Comparison of ENCODE assay signal across 7 mouse cellular contexts in genomic region chr10:42274712-42275400, GRCm38 (mm10). TPM values are rescaled to one million over a fixed set of nuclear protein-coding genes. Genes with fewer than 3 reads are reported as not detected.
DNase-seq lines count a peak whose midpoint lies in the region; ATAC-seq and TF ChIP-seq lines count a peak whose summit lies in the region.

No protein-coding gene starts in this region.

- H3K4me3 ChIP-seq in C2C12 (ENCODE audit: insufficient read depth, poor library complexity, severe bottlenecking): peak overlapping the region; percentile 68
- H3K4me3 ChIP-seq in limb, embryonic 12.5 days (replicated peaks): peak overlapping the region; percentile 82
- peak overlapping the region; percentile 90 for H3K4me3 ChIP-seq in myocyte

- no peak for TF ChIP-seq CTCF in C2C12 (IDR thresholded peaks at IDR 0.05; ENCODE audit: control insufficient read depth, insufficient read depth, insufficient read length)

- peak overlapping the region; percentile 96 for H3K4me2 ChIP-seq in limb, embryonic 12.5 days
- peak overlapping the region; percentile 73 for H3K4me2 ChIP-seq in myocyte (ENCODE audit: low read depth)

- H3K27ac ChIP-seq in limb, embryonic 12.5 days: peak overlapping the region; percentile 97

- H3K9me3 ChIP-seq in limb, embryonic 12.5 days: no peaks in the 10 kb centered on the region

- peak overlapping the region; percentile 81 for H3K9ac ChIP-seq in limb, embryonic 12.5 days (replicated peaks)

- no peaks in the 10 kb centered on the region for H3K27me3 ChIP-seq in C2C12 (ENCODE audit: control insufficient read depth, insufficient read depth, insufficient read length)
- H3K27me3 ChIP-seq in limb, embryonic 12.5 days: peaks cover 20% of the 10 kb centered on the region
- no peaks in the 10 kb centered on the region for H3K27me3 ChIP-seq in myocyte (ENCODE audit: control insufficient read depth, insufficient read depth, insufficient read length)

- H3K79me2 ChIP-seq in C2C12 (ENCODE audit: control insufficient read depth, insufficient read depth) (peaks cover 14% of the 10 kb centered on the region), myocyte (ENCODE audit: control insufficient read depth, insufficient read depth) (peaks cover 6% of the 10 kb centered on the region)

- no peak for ATAC-seq in limb, embryonic 12.5 days (ENCODE audit: insufficient number of reproducible peaks, insufficient read depth, low FRiP score, low TSS enrichment, low read depth)

- DNase-seq in 3134 (ENCODE audit: extremely low read depth, insufficient read length, low spot score): peak; percentile 63
- DNase-seq in embryo, embryonic 11 days: peak; percentile 54
- peak; percentile 34 for DNase-seq in heart, postnatal 4 days
- peak; percentile 39 to 53 for DNase-seq in thymus, postnatal 10 days (ENCODE audit: low spot score in 2 of 2)

- H3K4me1 ChIP-seq in limb, embryonic 12.5 days (replicated peaks): peaks cover 48% of the 10 kb centered on the region

- H3K36me3 ChIP-seq in C2C12 (ENCODE audit: control insufficient read depth, insufficient read depth) (peaks cover 5% of the 10 kb centered on the region), myocyte (ENCODE audit: control insufficient read depth, insufficient read depth) (no peaks in the 10 kb centered on the region)
- H3K36me3 ChIP-seq in limb, embryonic 12.5 days: peaks cover 2% of the 10 kb centered on the region; the same call in 1 of the 2 replicates

- no peaks in the 10 kb centered on the region for H3K79me3 ChIP-seq in C2C12 (ENCODE audit: low read depth)

- under 1% methylated on average over 65 of the region's 65 CpGs for WGBS in limb, embryonic 12.5 days

- H3ac ChIP-seq in C2C12 (ENCODE audit: control insufficient read depth, insufficient read length, low read depth) (peak overlapping the region; percentile 82), myocyte (ENCODE audit: control insufficient read depth, insufficient read length) (peak overlapping the region; percentile 63)

- no peak for TF ChIP-seq POLR2A in myocyte (IDR thresholded peaks at IDR 0.05; ENCODE audit: insufficient read length, low read depth)

TF ChIP-seq in C2C12, 6 proteins besides CTCF, POLR2A, EP300 and RAD21:
- no peak for TF ChIP-seq MAX (IDR thresholded peaks at IDR 0.05)
- TF ChIP-seq USF1 (IDR thresholded peaks at IDR 0.05; ENCODE audit: low read depth): no peak
- TF ChIP-seq CEBPB (IDR thresholded peaks at IDR 0.05; ENCODE audit: low read depth): no peak
- TF ChIP-seq MYOD1 (IDR thresholded peaks at IDR 0.05; ENCODE audit: control insufficient read depth, insufficient read length, low read depth): no peak
- TF ChIP-seq FOSL1 (IDR thresholded peaks at IDR 0.05; ENCODE audit: insufficient read depth, low read length, poor library complexity, severe bottlenecking): no peak
- no peak for TF ChIP-seq MYOG (IDR thresholded peaks at IDR 0.05; ENCODE audit: control insufficient read depth, extremely low read depth, insufficient read length)

TF ChIP-seq in myocyte, 11 proteins besides CTCF, POLR2A, EP300 and RAD21:
- TF ChIP-seq REST (IDR thresholded peaks at IDR 0.05; ENCODE audit: insufficient read depth, insufficient read length) (no peak), MYOG (IDR thresholded peaks at IDR 0.05; ENCODE audit: control insufficient read depth in 1 of 3, insufficient read depth in 1 of 3, insufficient read length in 2 of 3, low read depth in 2 of 3) (no peak), USF1 (IDR thresholded peaks at IDR 0.05; ENCODE audit: low read depth) (no peak), E2F4 (IDR thresholded peaks at IDR 0.05; ENCODE audit: insufficient read depth) (no peak), TCF3 (IDR thresholded peaks at IDR 0.05; ENCODE audit: insufficient read length, low read depth) (no peak), MYOD1 (IDR thresholded peaks at IDR 0.05; ENCODE audit: control insufficient read depth in 1 of 3, insufficient read length in 2 of 3, low read depth in 2 of 3) (no peak), SRF (IDR thresholded peaks at IDR 0.05; ENCODE audit: control insufficient read depth, insufficient read length, low read depth) (no peak), POLR2AphosphoS2 (IDR thresholded peaks at IDR 0.05; ENCODE audit: insufficient read length, low read depth) (no peak), TCF12 (IDR thresholded peaks at IDR 0.05; ENCODE audit: insufficient read depth, poor library complexity, severe bottlenecking) (no peak), MAX (IDR thresholded peaks at IDR 0.05; ENCODE audit: low read depth) (no peak), CEBPB (IDR thresholded peaks at IDR 0.05; ENCODE audit: insufficient read depth, poor library complexity, severe bottlenecking) (no peak)

RNA-seq across cellular contexts. Expression of gene Foxo3, which starts 1.7 kb away (rescaled TPM):
- polyA plus RNA-seq in C2C12 (2012; fragmentation: generic; extraction: Trizol) (4.8 TPM), myocyte (2012; fragmentation: generic; extraction: Trizol) (11.2 TPM)
- 10 to 100 TPM; 29.4 to 33.1 TPM for total RNA-seq in heart, postnatal 4 days (2021)
- polyA plus RNA-seq in limb, embryonic 12.5 days (2016; fragmentation: Nextera tagmentation; extraction: Ambion mirVana): 6.3 and 6.4 TPM in 2 replicates
